Mouse (Mus musculus) naive thymus-derived CD4-positive, alpha-beta T cell, adult 5 months (primary cell): ENCODE data around the gene Fam50a. TPM values are rescaled to one million over a fixed set of nuclear protein-coding genes. Genes with fewer than 3 reads are reported as not detected.

Experiments
- polyA plus RNA-seq: library from polyadenylated mRNA; unstranded; fragments of 100-300 nt; shearing (Covaris generic); gene quantifications from one replicate; pipeline ENCODE4 v1.2.1, GENCODE M21; 2017

Fam50a gene
- 77.2 TPM for polyA plus RNA-seq

GRCm38 (mm10) chrX:74312540-74313464 is at the start of gene Fam50a:
Gene Fam50a (plus strand): TSS chrX:74313033.

GRCm38 (mm10) chrX:74270062-74270901 is 42.6 kb upstream of the Fam50a start, which contains the start of gene Rpl10:
Gene Rpl10 (plus strand): TSS chrX:74270812.

GRCm38 (mm10) chrX:74281732-74282394 is 31.0 kb upstream of the Fam50a start, which contains the start of the genes Taz and Dnase1l1:
Gene Taz (plus strand): TSS chrX:74281912.
Gene Dnase1l1 (minus strand): TSS chrX:74282337.

GRCm38 (mm10) chrX:74296538-74297448 is 16.0 kb upstream of the Fam50a start, which contains the start of gene Atp6ap1:
Gene Atp6ap1 (plus strand): TSS chrX:74297097.

GRCm38 (mm10) chrX:74304867-74305700 is 7.7 kb upstream of the Fam50a start, which contains the start of gene Gdi1:
Gene Gdi1 (plus strand): TSS chrX:74304998.

GRCm38 (mm10) chrX:74328725-74329161 is 15.9 kb downstream of the Fam50a start, which contains the start of gene Plxna3:
Gene Plxna3 (plus strand): TSS chrX:74329066.

GRCm38 (mm10) chrX:74353467-74353770 is 40.6 kb downstream of the Fam50a start, which contains the start of gene Lage3:
Gene Lage3 (minus strand): TSS chrX:74353618.

Other genes with a start within 250 kb of the Fam50a start
- gene Opn1mw, start 185.6 kb upstream of the Fam50a start, polyA plus RNA-seq = not detected
- 48.0 TPM for gene Mecp2, start 177.7 kb upstream of the Fam50a start, polyA plus RNA-seq
- not detected for gene Tex28, start 145.2 kb upstream of the Fam50a start, polyA plus RNA-seq
- not detected for gene Tktl1, start 135.8 kb upstream of the Fam50a start, polyA plus RNA-seq
- 384 TPM for gene Flna, start 63.2 kb upstream of the Fam50a start, polyA plus RNA-seq
- gene Emd, start 58.3 kb upstream of the Fam50a start, polyA plus RNA-seq = 74.1 TPM
- gene Rpl10, start 42.2 kb upstream of the Fam50a start, polyA plus RNA-seq = 123 TPM
- gene Taz, start 31.1 kb upstream of the Fam50a start, polyA plus RNA-seq = 136 TPM
- 14.5 TPM for gene Dnase1l1, start 30.7 kb upstream of the Fam50a start, polyA plus RNA-seq
- 157 TPM for gene Atp6ap1, start 15.9 kb upstream of the Fam50a start, polyA plus RNA-seq
- 249 TPM for gene Gdi1, start 8.0 kb upstream of the Fam50a start, polyA plus RNA-seq
- gene Plxna3, start 16.0 kb downstream of the Fam50a start, polyA plus RNA-seq = 2.3 TPM
- 21.8 TPM for gene Lage3, start 40.6 kb downstream of the Fam50a start, polyA plus RNA-seq
- gene Ubl4a, start 60.2 kb downstream of the Fam50a start, polyA plus RNA-seq = 47.0 TPM
- gene Slc10a3, start 60.3 kb downstream of the Fam50a start, polyA plus RNA-seq = 28.1 TPM
- gene Fam3a, start 80.2 kb downstream of the Fam50a start, polyA plus RNA-seq = 24.7 TPM
- gene Ikbkg, start 80.3 kb downstream of the Fam50a start, polyA plus RNA-seq = 38.6 TPM
- 40.6 TPM for gene G6pdx, start 116.2 kb downstream of the Fam50a start, polyA plus RNA-seq
- gene Gm6880, start 168.4 kb downstream of the Fam50a start, polyA plus RNA-seq = not detected